Mouse (Mus musculus) limb, embryonic 14.5 days (tissue): ENCODE data around the gene Dolpp1. TPM values are rescaled to one million over a fixed set of nuclear protein-coding genes. Genes with fewer than 3 reads are reported as not detected.
A peak's percentile ranks its signal among the peaks of the same experiment; 100 is the strongest.

ENCODE experiments used
- ATAC-seq: fragments of 200-750 bp; cut with Nextera tagmentation; 2 replicates; pipeline ENCODE4 v1.8.0; 2017; ENCODE audit warnings: low read depth, moderate number of reproducible peaks, moderate TSS enrichment; ENCODE audit not compliant: low FRiP score
- DNase-seq: peaks from one replicate; pipeline ENCODE4 v3.0.0-alpha.2; 2015; ENCODE audit warnings: low spot score
- H3K27ac ChIP-seq: fragments of 300-500 bp; sonication (generic); replicated peaks from 2 replicates; pipeline ENCODE4 v1.5.1; 2014; ENCODE audit warnings: low read depth, mild to moderate bottlenecking, low read length, moderate library complexity, mixed read lengths
- H3K27me3 ChIP-seq: fragments of 300-500 bp; sonication (generic); 2 replicates; pipeline ENCODE4 v1.6.1; 2014; ENCODE audit warnings: low read length, mixed read lengths; ENCODE audit not compliant: control insufficient read depth, insufficient read depth
- H3K36me3 ChIP-seq: fragments of 300-500 bp; sonication (generic); 2 replicates; pipeline ENCODE4 v1.6.1; 2014; ENCODE audit warnings: mild to moderate bottlenecking, low read length, moderate library complexity, mixed read lengths; ENCODE audit not compliant: control insufficient read depth, insufficient read depth
- H3K4me1 ChIP-seq: fragments of 300-500 bp; sonication (generic); 2 replicates; pipeline ENCODE4 v1.6.1; 2014; ENCODE audit warnings: antibody characterized with exemption, low read length, mixed read lengths; ENCODE audit not compliant: control insufficient read depth, insufficient read depth
- H3K4me2 ChIP-seq: fragments of 300-500 bp; sonication (generic); replicated peaks from 2 replicates; pipeline ENCODE4 v1.6.1; 2014; ENCODE audit warnings: low read depth, mild to moderate bottlenecking, low read length, moderate library complexity; ENCODE audit not compliant: severe bottlenecking
- H3K4me3 ChIP-seq: fragments of 300-500 bp; sonication (generic); replicated peaks from 2 replicates; pipeline ENCODE4 v1.5.1; 2014; ENCODE audit warnings: low read length
- H3K9ac ChIP-seq: fragments of 300-500 bp; sonication (generic); 2 replicates; pipeline ENCODE4 v1.6.1; 2014; ENCODE audit warnings: mild to moderate bottlenecking, low read depth, low read length, moderate library complexity; ENCODE audit not compliant: severe bottlenecking
- H3K9me3 ChIP-seq: fragments of 300-500 bp; sonication (generic); 2 replicates; pipeline ENCODE4 v1.6.1; 2016; ENCODE audit warnings: low read length; ENCODE audit not compliant: control insufficient read depth
- POLR2A ChIP-seq: fragments of 200-500 bp; IDR thresholded peaks from 2 replicates; pipeline ENCODE4 v1.8.0; 2012; ENCODE audit warnings: inconsistent platforms, mild to moderate bottlenecking, moderate library complexity, borderline replicate concordance; ENCODE audit not compliant: insufficient read depth, insufficient read length; ENCODE audit errors: extremely low read depth
- WGBS: fragments of 180-500 bp; shearing (Covaris S2); extraction: QIAGEN DNeasy Blood & Tissue Kit; methylation state at CpG from one replicate; pipeline ENCODE4 v1.1.7; 2014; 5-methylcytosine and 5-hydroxymethylcytosine counted together
- polyA plus RNA-seq, 2 experiments: library from polyadenylated mRNA; depleted of rRNA in 1 of 2; stranded (reverse) in 1 of 2; unstranded in 1 of 2; fragments of >200 nt; fragmentation: Nextera tagmentation in 1 of 2; extraction: Ambion mirVana in 1 of 2; gene quantifications; 2 replicates each; pipeline versions ENCODE4 v1.2.1 to v1.2.3; 2012 to 2014

Gene Dolpp1
- polyA plus RNA-seq, 2 experiments: 31.8 to 49.8 TPM

- Histone ChIP-seq H3K36me3 (peaks cover 36% of the 10 kb centered on the region), H3K4me2 (no peak overlapping the region)
- 75% methylated on average over 4 of the region's 4 CpGs for WGBS
These were observed 6.5 kb upstream of the Dolpp1 start for GRCm38 (mm10) chr2:30385591-30385990.

DNA sequence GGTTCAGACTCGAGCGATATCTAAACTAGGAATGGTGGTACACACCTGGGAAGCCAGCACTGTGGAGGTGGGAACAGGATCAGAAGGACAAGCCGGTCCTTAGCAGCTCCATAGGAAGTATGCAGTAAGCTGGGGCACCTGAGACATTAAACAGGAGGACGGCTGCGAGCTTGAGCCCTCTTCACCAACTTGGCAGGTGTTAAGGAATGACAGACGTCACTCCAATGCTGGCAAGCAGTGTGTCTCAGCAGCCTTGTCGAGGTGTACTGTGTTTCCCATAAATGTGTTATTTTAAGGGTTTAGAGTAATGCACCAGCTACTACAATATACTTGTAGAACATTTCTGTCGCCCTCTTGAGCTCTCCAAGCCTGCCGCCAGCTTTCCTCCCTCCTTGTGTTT is 5.1 kb upstream of the Dolpp1 start:
- H3K36me3 ChIP-seq: peaks cover 23% of the 10 kb centered on the region
- H3K27ac ChIP-seq: no peak overlapping the region
- WGBS: 82% methylated on average over 9 of the region's 9 CpGs
- H3K4me2 ChIP-seq: no peak overlapping the region
- no peak overlapping the region for H3K9ac ChIP-seq
- no peaks in the 10 kb centered on the region for H3K27me3 ChIP-seq
- TF ChIP-seq POLR2A: no peak
- ATAC-seq (no peak), DNase-seq (no peak)
- no peak overlapping the region for H3K4me3 ChIP-seq
- H3K4me1 ChIP-seq: no peaks in the 10 kb centered on the region
- no peaks in the 10 kb centered on the region for H3K9me3 ChIP-seq

More at GRCm38 (mm10) chr2:30385591-30385990, 6.5 kb upstream of the Dolpp1 start:
- Histone ChIP-seq H3K27me3 (no peaks in the 10 kb centered on the region), H3K4me1 (no peaks in the 10 kb centered on the region), H3K27ac (no peak overlapping the region), H3K4me3 (no peak overlapping the region), H3K9me3 (no peaks in the 10 kb centered on the region), H3K9ac (no peak overlapping the region)
- no peak for TF ChIP-seq POLR2A
- no peak for DNase-seq
- no peak for ATAC-seq

DNA sequence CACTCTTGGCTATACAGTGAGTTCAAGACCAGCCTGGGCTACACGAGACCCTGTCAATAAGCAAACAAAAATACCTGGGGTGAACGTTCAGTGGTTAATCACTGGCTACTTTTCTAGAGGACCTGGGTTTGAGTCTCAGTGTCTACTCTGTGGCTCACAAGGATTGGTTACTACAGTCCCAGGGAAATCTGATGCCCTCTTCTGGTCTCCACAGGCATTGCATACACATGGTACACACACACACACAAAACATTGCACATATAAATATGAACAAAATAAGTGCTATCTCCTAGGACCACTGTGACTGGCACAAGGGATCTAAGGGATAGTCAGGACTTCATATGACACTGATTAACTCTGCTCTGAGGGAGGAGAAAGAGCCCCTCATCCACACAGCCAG is 3.1 kb upstream of the Dolpp1 start:
- DNase-seq: no peak
- Histone ChIP-seq H3K4me1 (peaks cover 7% of the 10 kb centered on the region), H3K36me3 (peaks cover 2% of the 10 kb centered on the region; the same call in 1 of the 2 replicates), H3K9me3 (no peaks in the 10 kb centered on the region), H3K9ac (no peak overlapping the region), H3K27me3 (no peaks in the 10 kb centered on the region), H3K27ac (no peak overlapping the region), H3K4me3 (no peak overlapping the region), H3K4me2 (no peak overlapping the region)
- TF ChIP-seq POLR2A: no peak
- WGBS: 95% methylated on average over 2 of the region's 2 CpGs
- ATAC-seq: no peak

DNA sequence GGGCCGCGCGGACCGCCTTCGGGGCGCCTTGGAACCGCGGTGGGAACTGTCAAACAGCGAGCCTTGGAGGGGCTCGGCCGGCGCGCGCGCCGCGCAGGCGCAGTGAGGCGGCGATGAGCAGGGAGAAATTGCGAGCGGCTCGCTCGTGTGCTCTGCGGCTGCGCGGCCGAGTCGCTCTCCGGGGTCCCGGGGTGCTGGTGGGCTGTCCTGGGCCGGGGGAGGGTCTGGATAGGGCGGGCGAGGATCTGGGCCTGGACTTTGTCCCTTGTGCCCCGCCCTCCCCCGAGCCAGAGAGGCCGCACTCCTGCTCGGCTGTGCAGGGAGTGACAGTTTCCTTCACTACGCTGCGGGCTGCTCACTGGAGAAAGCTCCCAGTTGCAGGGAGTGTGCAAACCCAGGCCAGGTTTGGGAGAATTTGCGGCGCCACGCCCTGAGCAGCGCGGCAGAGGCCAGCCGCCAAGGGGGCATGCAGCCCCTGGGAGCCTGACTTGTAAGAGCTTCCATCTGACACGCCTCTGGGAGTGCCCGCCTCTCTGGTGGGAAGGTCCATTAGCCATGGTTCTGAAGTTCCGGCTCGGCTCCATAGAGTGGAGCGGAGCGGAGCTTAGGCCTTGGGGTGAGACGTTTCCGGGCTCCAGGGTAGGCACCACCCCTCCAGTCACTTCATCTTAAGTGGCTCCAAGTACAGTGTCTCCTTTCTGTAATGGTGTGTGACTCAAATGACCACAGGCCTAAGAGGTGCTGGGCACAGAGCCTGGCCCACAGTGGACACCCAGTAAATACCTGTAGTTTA is 719 bp downstream of the Dolpp1 start:
- peak overlapping the region; percentile 59 for H3K9ac ChIP-seq
- TF ChIP-seq POLR2A: no peak

GRCm38 (mm10) chr2:30393370-30393656 is 1.3 kb downstream of the Dolpp1 start:
- H3K9ac ChIP-seq: peak overlapping the region; percentile 59
- peak overlapping the region; percentile 77 for H3K4me3 ChIP-seq
- no peaks in the 10 kb centered on the region for H3K9me3 ChIP-seq
- TF ChIP-seq POLR2A: no peak
- no peak for ATAC-seq
- H3K27me3 ChIP-seq: no peaks in the 10 kb centered on the region
- no peak for DNase-seq
- H3K27ac ChIP-seq: 0 out of 2 replicates have a peak overlapping the region, but pooled peaks have one; percentile 23
- H3K4me2 ChIP-seq: peak overlapping the region; percentile 91
- 61% methylated on average over 1 of the region's 1 CpGs for WGBS
- peaks cover 25% of the 10 kb centered on the region for H3K36me3 ChIP-seq
- H3K4me1 ChIP-seq: peaks cover 7% of the 10 kb centered on the region

More for the DNA sequence above, 719 bp downstream of the Dolpp1 start:
- Histone ChIP-seq H3K27me3 (no peaks in the 10 kb centered on the region), H3K9me3 (no peaks in the 10 kb centered on the region), H3K36me3 (peaks cover 20% of the 10 kb centered on the region), H3K27ac (peak overlapping the region; percentile 23), H3K4me1 (peaks cover 7% of the 10 kb centered on the region), H3K4me3 (peak overlapping the region; percentile 77), H3K4me2 (peak overlapping the region; percentile 91)
- DNase-seq (peak; percentile 82), ATAC-seq (peak; percentile 77)
- under 1% methylated on average over 52 of the region's 54 CpGs for WGBS
